Mouse (Mus musculus) c-Kit-negative CD71-positive TER-119-positive erythroid progenitor cells, embryonic 14.5 days (primary cell): ENCODE measurements around the gene Pde10a.
"Not testable (repeated sequence)": the region's sequence is repeated elsewhere in the genome, so short reads cannot be mapped to it uniquely, and the experiment has no call there.

Experiments used
- DNase-seq: peaks from one replicate; pipeline ENCODE4 v3.0.0-alpha.2; 2013; ENCODE audit warnings: low read depth, low spot score

Pde10a gene

GRCm38 (mm10) chr17:8647372-8647871 lies 122.2 kb downstream of the Pde10a start:
- no peak for DNase-seq

- DNase-seq: no peak
These were observed 123.1 kb downstream of the Pde10a start for GRCm38 (mm10) chr17:8648310-8648709.

- no peak for DNase-seq
These were observed 127.6 kb downstream of the Pde10a start for GRCm38 (mm10) chr17:8652681-8653262.

- DNase-seq: no peak
These were observed 132.5 kb downstream of the Pde10a start for GRCm38 (mm10) chr17:8657661-8658060.

GRCm38 (mm10) chr17:8658751-8659454 lies 133.7 kb downstream of the Pde10a start:
- DNase-seq: no peak

GRCm38 (mm10) chr17:8666912-8667311 lies 141.7 kb downstream of the Pde10a start:
- DNase-seq: no peak

GRCm38 (mm10) chr17:8674651-8675050 lies 149.5 kb downstream of the Pde10a start:
- no peak for DNase-seq

GRCm38 (mm10) chr17:8686356-8686755 lies 161.2 kb downstream of the Pde10a start:
- no peak for DNase-seq

GRCm38 (mm10) chr17:8688096-8688495 lies 162.9 kb downstream of the Pde10a start:
- no peak for DNase-seq

GRCm38 (mm10) chr17:8698265-8698664 lies 173.1 kb downstream of the Pde10a start:
- no peak for DNase-seq

- DNase-seq: no peak
These were observed 173.6 kb downstream of the Pde10a start for GRCm38 (mm10) chr17:8698793-8699192.

- DNase-seq: no peak
These were observed 175.9 kb downstream of the Pde10a start for GRCm38 (mm10) chr17:8701096-8701495.

GRCm38 (mm10) chr17:8702503-8702902 lies 177.3 kb downstream of the Pde10a start:
- DNase-seq: no peak

GRCm38 (mm10) chr17:8708006-8708405 lies 182.8 kb downstream of the Pde10a start:
- DNase-seq: no peak

- not testable (repeated sequence) for DNase-seq
These were observed 187.6 kb downstream of the Pde10a start for GRCm38 (mm10) chr17:8712734-8713133.

GRCm38 (mm10) chr17:8720961-8721360 lies 195.8 kb downstream of the Pde10a start:
- no peak for DNase-seq

- DNase-seq: no peak
These were observed 199.3 kb downstream of the Pde10a start for GRCm38 (mm10) chr17:8724464-8724974.

GRCm38 (mm10) chr17:8728646-8729045 lies 203.5 kb downstream of the Pde10a start:
- DNase-seq: no peak

- no peak for DNase-seq
These were observed 204.6 kb downstream of the Pde10a start for GRCm38 (mm10) chr17:8729808-8730207.

- DNase-seq: no peak
These were observed 205.9 kb downstream of the Pde10a start for GRCm38 (mm10) chr17:8731073-8731472.

GRCm38 (mm10) chr17:8736259-8736658 lies 211.1 kb downstream of the Pde10a start:
- no peak for DNase-seq

- no peak for DNase-seq
These were observed 217.6 kb downstream of the Pde10a start for GRCm38 (mm10) chr17:8742772-8743171.

GRCm38 (mm10) chr17:8745334-8745733 lies 220.2 kb downstream of the Pde10a start:
- DNase-seq: no peak
